Mouse (Mus musculus) spleen, embryonic (tissue): ENCODE measurements at regions not wholly inside any gene's neighbourhood (a gene's known extent, or its start where the extent isn't known, plus 50 kb on each side); places are given as distances from the start of the nearest gene placed in this dataset.

Source experiments
- CTCF ChIA-PET: fragments of 350-600 bp; sonication (Branson Sonifier 250); formaldehyde crosslinking; loops from one replicate; lab custom pipeline; 2022; lab: Charles Lee

DNA sequence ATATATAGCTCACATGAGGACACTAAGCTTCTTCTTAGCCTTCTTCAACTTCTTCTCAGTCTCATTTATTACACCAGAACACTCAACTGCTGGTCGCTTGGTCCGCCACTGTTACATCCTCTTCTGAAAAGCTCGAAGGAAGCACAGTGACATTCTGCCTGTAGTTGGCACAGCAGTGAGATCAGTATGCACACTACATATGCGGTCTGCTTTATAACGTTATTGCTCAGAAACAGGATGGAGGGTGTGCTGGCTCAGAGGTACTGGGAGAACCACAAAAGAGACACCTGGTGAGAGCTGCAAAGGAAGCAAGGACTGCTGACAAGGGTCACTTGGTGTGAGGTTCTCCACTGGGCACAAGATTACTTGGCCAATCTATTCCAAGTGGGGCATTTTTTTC, 179.5 kb downstream of the Ets1 start:
- CTCF ChIA-PET: no interaction called here

DNA sequence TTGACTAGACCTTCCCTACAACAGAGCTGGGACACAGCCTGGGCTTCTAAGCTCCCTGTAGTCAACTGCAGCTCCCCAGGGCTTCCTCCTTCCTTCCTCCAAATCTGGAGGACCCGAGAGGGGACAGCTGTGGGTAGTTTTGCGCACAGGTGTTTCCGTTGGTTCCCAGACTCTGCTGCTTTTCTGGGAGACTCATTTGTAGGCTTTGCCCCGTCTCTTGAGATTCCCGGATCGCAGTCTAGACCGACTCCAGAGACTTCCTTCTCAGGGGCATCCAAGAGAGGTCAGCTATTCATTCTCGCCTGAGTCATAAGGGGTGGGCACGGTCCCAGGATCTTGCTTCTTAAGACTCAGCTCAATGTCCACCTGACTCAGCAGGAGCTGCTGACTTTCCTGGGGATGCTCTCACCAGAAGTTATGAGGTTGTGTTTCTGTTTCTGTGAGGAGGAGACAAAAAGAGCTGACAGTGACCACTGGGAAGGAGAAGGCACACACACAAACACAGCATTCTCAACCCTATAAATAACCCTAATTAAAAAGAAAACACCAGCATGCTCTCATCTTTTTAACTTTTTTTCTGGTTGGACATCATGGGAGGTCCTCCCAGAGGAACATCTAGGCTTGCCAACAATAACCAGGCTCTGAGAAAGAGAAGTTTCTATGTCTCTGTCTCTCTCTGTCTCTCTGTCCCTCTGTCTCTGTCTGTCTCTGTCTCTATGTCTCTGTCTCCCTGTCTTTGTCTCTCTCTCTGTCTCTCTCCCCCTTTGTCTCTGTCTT, 180.8 kb downstream of the Ets1 start:
- CTCF ChIA-PET: no interaction called here

DNA sequence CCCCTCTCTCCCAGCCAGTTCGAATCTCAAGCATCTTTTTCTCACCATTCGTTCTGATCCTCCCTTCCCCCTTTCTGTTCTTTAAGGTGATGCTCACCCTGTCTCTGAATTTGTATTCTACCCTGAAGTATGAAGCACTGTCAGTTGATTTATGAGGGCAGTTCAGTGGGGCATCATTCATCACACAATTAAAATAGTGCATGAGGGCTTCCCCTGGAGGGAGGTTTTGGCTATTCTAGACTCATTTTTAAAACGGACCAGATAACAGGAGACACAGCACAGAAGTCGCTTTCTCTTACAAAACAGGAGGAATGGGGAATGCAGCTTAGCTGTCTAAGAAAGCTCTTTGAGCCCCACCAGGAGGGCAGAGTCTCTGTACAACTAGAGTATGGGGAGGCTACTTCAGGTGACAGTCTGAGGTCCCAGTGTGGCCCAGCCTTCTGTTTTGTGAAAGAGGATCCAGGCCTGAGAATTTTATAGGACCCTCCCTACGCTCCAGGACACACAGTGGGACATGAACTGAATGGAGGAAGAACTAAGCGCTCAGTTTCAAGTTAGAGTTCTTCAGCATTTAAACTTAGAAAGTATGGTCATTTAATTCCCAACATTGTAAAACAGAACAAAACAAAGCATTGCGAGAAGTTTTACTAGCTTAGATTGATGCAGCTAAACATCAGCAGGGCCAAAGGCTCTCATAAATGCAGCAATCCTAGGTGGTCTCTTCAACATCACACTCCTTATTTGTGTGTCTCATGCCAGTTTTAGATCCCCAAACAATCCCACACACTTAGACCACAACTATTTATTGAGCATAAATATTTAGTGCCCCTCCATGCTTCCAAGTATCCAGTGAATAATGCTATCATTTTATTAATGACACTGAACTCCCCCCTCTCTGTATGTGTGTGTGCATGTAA, 181.7 kb downstream of the Ets1 start:
- CTCF ChIA-PET: no interaction called here

GRCm38 (mm10) chr9:32823439-32824133, 187.6 kb downstream of the Ets1 start:
- CTCF ChIA-PET: no interaction called here

DNA sequence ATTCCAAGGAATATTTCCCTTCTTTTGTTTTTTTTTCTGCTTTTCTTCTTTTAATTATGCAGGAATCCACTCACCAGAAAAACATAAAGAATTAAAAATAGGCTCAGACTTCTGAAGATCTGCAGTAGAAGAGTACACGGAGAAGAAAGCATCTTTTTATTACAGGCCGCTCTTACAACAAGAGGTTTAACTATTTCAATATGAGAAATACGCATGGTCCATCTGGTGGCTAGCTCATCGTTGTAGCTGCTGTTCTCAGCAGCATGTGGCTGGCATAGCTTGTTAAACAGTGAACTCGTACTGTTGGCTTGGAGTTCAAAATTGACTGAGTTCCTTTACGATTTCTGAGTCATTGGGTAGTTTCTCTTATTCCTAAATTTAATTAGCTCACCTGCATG, 188.1 kb downstream of the Ets1 start:
- CTCF ChIA-PET: no interaction called here

DNA sequence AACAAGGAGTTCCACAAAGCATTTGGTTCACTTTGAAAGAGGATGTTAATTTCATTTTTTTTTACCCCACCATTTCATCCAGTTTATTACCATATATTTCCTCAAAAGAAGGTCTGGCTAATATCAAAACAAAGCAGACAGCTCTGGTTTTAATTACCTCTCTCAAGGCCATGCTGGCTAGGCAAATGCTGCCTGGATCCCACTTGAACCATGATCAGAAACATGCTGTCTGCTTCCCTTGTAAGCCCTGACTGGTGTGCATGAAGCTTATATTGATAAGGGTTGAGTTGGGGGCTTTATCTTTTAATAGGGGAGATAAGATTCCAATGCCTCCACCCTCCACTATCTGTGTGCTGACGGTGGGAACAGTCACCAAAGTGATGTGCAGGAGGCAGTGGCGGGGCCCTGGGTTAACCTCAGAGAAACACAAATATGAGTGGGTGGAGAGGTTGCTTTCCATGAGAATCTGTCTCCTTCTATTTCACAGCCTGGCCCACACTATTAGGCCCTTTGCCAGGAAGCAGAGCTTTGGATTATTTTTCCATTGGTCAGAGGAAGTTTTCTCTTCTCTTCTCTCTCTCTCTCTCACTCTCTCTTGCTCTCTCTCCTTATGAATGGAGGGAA, 194.4 kb downstream of the Ets1 start:
- CTCF ChIA-PET: no interaction called here

DNA sequence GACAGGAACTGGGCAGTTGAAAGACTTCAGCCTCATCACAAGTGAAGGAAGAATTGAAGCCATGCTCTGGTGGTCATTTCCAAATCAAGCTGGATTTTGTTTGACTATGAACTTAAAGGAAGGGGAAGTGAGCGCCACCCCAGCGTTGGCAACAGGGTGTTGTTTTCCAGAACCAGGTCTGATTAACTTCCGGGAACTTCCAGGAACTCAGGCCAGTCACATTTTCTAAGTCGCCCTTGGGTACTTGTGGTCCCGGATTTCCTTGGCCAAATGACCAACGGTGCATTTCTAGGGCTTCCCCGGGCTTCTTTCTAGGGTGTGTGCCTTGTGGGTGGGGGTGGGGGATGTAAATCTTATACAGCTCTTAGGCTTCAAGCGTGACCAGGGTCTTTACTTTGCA, 197.4 kb downstream of the Ets1 start:
- CTCF ChIA-PET: no interaction called here

GRCm38 (mm10) chr9:32834751-32835625, 199.0 kb downstream of the Ets1 start:
- CTCF ChIA-PET: no interaction called here

- CTCF ChIA-PET: no interaction called here
Measured at GRCm38 (mm10) chr9:32835626-32835971, 199.6 kb downstream of the Ets1 start.

GRCm38 (mm10) chr9:32836371-32836770, 200.3 kb downstream of the Ets1 start:
- CTCF ChIA-PET: no interaction called here

DNA sequence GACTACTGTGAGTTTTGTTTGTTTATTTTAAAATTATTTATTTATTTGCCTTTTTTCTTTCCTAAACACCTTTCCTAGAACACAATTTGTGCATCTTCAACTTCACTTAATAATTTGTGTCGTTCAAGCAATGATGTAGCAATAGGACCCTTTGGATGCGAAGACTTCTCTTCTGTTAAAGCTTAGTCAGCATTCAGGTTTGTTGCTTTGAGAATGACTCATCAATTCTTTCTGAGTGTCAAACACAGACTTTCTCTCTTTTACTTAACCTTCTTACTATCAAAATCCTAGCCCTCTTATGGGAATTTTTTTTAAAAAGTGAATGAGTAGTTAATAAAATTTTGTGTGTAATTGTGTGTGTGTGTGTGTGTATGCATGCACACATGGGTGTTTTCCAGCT, 211.3 kb downstream of the Ets1 start:
- CTCF ChIA-PET: no interaction called here

DNA sequence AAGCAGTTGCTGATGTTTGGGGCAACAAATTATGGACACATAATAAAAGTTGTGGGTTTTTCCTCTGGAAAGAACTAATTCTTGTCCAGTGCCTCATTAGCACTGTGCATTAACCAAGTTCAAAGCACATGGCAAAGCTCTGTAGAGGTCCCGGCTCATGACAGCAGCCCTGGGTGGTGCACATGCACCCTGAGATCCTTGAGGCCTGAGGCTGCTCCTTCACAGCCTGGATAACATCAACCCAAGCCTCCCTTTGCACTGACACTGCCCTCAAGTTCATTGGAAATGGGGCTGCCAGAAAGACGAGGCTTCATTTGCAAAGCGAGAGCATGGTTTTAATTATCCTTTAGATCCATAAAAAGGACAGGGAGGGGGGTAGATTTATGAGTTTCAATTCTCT, 216.3 kb downstream of the Ets1 start:
- CTCF ChIA-PET: no interaction called here

GRCm38 (mm10) chr9:32863286-32863685, 227.3 kb downstream of the Ets1 start:
- CTCF ChIA-PET: interaction anchor here (0.6 kb wide), 1 partner anchor 160 kb away, joined by 3 read pairs; no protein-coding TSS in a partner anchor

GRCm38 (mm10) chr9:32868936-32869335, 232.9 kb downstream of the Ets1 start:
- CTCF ChIA-PET: no interaction called here

- CTCF ChIA-PET: interaction anchor here (0.6 kb wide), 1 partner anchor 119 kb away, joined by 3 read pairs; no protein-coding TSS in a partner anchor
Measured at GRCm38 (mm10) chr9:32874306-32874875, 238.4 kb downstream of the Ets1 start.

- CTCF ChIA-PET: no interaction called here
Measured at GRCm38 (mm10) chr9:32882819-32883587, 247.0 kb downstream of the Ets1 start.

- CTCF ChIA-PET: interaction anchor here (0.7 kb wide), 1 partner anchor 36 kb away, joined by 3 read pairs; no protein-coding TSS in a partner anchor
Measured at GRCm38 (mm10) chr9:32886008-32886650, 250.1 kb downstream of the Ets1 start.

DNA sequence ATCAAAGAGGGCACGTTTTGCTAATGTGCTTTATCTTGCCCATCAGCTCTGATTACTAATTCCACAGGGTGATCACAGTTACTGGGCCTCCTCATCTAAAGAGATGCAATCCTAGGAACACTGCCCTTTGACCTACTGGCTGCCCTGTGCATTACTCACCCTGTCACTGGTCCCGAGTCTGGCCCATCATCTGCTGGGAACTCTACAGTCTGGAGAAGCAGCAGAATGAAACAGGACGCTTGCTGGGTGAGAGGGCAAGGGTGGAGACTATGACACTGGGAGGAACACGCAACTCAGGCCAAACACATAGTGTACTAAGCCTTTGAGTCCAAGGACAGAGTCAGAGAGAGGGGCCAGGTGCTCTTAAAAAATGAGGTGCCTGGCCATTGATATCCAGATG, 263.8 kb downstream of the Ets1 start:
- CTCF ChIA-PET: no interaction called here

GRCm38 (mm10) chr9:32901287-32901686, 265.3 kb downstream of the Ets1 start:
- CTCF ChIA-PET: interaction anchor here (0.6 kb wide), 1 partner anchor 132 kb away, joined by 4 read pairs; no protein-coding TSS in a partner anchor
